Mouse (Mus musculus): Measurements from ENCODE around the gene Car9. TPM values are rescaled to one million over a fixed set of nuclear protein-coding genes. Genes with fewer than 3 reads are reported as not detected.

Gene Car9
- polyA plus RNA-seq, 1 experiment = 10.7 TPM

DNA sequence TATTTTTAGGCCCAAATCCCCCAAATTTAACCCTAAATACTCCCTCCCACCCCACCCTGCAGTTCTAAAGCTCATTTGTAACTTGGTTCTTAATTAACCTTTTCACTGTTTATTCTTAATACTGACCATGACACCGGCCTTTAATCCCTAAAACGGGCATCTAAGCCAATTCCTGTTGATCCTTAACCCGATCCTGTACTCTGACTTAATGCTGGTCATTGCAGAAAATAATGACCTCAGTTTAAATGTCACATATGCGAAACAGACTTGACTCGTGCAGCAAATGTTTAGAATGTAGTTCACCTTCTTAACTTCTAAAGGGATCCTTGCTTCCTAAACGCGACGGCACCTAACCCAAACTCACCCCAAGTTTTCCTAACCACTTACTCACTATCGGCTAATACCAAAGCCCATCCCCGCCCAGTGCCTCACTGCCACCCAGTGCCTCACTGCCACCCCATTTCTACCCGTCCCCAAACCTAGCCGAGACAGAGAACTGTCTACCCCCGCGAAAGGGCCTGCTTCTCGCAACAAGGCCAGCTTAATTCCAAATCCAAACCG, 54.8 kb downstream of the Car9 start:
- Histone ChIP-seq H3K27me3 (ENCODE audit: control insufficient read depth, insufficient read depth, insufficient read length) (no peaks in the 10 kb centered on the region), H3K79me2 (ENCODE audit: control insufficient read depth, insufficient read depth) (peaks cover 54% of the 10 kb centered on the region), H3K4me3 (peak overlapping the region; percentile 82), H3ac (ENCODE audit: control insufficient read depth, insufficient read length) (peak overlapping the region; percentile 88), H3K4me2 (ENCODE audit: low read depth) (peak overlapping the region; percentile 96), H3K36me3 (ENCODE audit: control insufficient read depth, insufficient read depth) (peaks cover 17% of the 10 kb centered on the region)
- TF ChIP-seq USF1 (IDR thresholded peaks at IDR 0.05; ENCODE audit: low read depth) (no peak), SRF (IDR thresholded peaks at IDR 0.05; ENCODE audit: control insufficient read depth, insufficient read length, low read depth) (no peak), REST (IDR thresholded peaks at IDR 0.05; ENCODE audit: insufficient read depth, insufficient read length) (no peak), TCF12 (IDR thresholded peaks at IDR 0.05; ENCODE audit: insufficient read depth, poor library complexity, severe bottlenecking) (no peak), MYOD1 (IDR thresholded peaks at IDR 0.05; ENCODE audit: control insufficient read depth in 1 of 3, insufficient read length in 2 of 3, low read depth in 2 of 3) (no peak), MYOG (IDR thresholded peaks at IDR 0.05; ENCODE audit: control insufficient read depth in 1 of 3, insufficient read depth in 1 of 3, insufficient read length in 2 of 3, low read depth in 2 of 3) (no peak), CEBPB (IDR thresholded peaks at IDR 0.05; ENCODE audit: insufficient read depth, poor library complexity, severe bottlenecking) (no peak), TCF3 (IDR thresholded peaks at IDR 0.05; ENCODE audit: insufficient read length, low read depth) (no peak), POLR2A (IDR thresholded peaks at IDR 0.05; ENCODE audit: insufficient read length, low read depth) (no peak)

DNA sequence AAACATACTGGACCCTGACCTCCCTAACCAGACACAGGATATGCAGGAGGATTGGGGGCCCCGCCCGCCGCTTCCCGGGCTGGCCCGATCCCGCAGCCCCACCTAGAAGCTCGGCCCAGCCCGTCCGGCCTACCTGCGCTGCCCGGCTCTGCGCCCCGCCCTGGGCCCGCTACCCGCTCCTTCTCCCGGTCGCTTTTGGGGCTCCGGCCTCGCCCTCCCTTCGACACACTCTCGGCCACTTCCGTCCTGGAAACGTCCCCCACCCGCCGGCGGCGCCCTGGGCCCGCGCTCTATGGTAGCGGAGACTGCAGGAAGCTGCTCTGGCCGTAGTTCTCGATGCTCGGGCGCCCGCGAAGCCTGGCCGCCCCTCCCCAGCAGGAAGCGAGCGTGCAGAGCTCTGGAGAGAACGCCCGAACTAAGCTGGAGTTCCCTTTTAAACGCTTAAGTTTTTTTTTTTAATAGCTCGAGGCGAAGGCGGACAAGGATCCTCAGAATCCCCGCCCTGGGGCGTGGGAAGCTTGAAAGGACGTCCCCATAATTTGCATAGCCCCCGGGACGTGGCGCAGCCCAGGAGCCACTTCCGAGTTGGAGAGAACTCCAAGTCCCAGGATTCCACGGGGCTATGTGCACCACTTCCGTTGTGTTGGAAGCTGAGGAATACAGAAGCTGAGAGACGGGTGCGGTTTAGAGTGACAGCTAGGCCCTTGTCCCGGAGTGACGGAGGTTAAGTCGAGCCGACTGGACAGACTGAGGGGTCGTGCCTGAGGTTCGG, 55.4 kb downstream of the Car9 start, which contains the start of the genes Creb3 and Tln1:
Gene Creb3 (plus strand): TSS at position 336 of the 772 bp plus-strand sequence.
Gene Tln1 (minus strand): TSS at position 695 of the 772 bp plus-strand sequence.
- Histone ChIP-seq H3K79me2 (ENCODE audit: control insufficient read depth, insufficient read depth) (peaks cover 47% of the 10 kb centered on the region), H3ac (ENCODE audit: control insufficient read depth, insufficient read length) (peak within 1 kb of the TSS; percentile 88), H3K4me2 (ENCODE audit: low read depth) (peak within 1 kb of the TSS; percentile 96), H3K27me3 (ENCODE audit: control insufficient read depth, insufficient read depth, insufficient read length) (no peaks in the 10 kb centered on the region), H3K36me3 (ENCODE audit: control insufficient read depth, insufficient read depth) (peaks cover 17% of the 10 kb centered on the region), H3K4me3 (peak within 1 kb of the TSS; percentile 82)
- TF ChIP-seq E2F4 (IDR thresholded peaks at IDR 0.05; ENCODE audit: insufficient read depth) (no peak), REST (IDR thresholded peaks at IDR 0.05; ENCODE audit: insufficient read depth, insufficient read length) (no peak), MAX (IDR thresholded peaks at IDR 0.05; ENCODE audit: low read depth) (no peak), MYOD1 (IDR thresholded peaks at IDR 0.05; ENCODE audit: control insufficient read depth in 1 of 3, insufficient read length in 2 of 3, low read depth in 2 of 3) (no peak), POLR2AphosphoS2 (IDR thresholded peaks at IDR 0.05; ENCODE audit: insufficient read length, low read depth) (peak; percentile 62), MYOG (IDR thresholded peaks at IDR 0.05; ENCODE audit: control insufficient read depth in 1 of 3, insufficient read depth in 1 of 3, insufficient read length in 2 of 3, low read depth in 2 of 3) (peak in 1 of 3 experiments; percentile 40), TCF12 (IDR thresholded peaks at IDR 0.05; ENCODE audit: insufficient read depth, poor library complexity, severe bottlenecking) (no peak), SRF (IDR thresholded peaks at IDR 0.05; ENCODE audit: control insufficient read depth, insufficient read length, low read depth) (no peak), POLR2A (IDR thresholded peaks at IDR 0.05; ENCODE audit: insufficient read length, low read depth) (peak; percentile 50), USF1 (IDR thresholded peaks at IDR 0.05; ENCODE audit: low read depth) (no peak), TCF3 (IDR thresholded peaks at IDR 0.05; ENCODE audit: insufficient read length, low read depth) (no peak), CEBPB (IDR thresholded peaks at IDR 0.05; ENCODE audit: insufficient read depth, poor library complexity, severe bottlenecking) (no peak)

DNA sequence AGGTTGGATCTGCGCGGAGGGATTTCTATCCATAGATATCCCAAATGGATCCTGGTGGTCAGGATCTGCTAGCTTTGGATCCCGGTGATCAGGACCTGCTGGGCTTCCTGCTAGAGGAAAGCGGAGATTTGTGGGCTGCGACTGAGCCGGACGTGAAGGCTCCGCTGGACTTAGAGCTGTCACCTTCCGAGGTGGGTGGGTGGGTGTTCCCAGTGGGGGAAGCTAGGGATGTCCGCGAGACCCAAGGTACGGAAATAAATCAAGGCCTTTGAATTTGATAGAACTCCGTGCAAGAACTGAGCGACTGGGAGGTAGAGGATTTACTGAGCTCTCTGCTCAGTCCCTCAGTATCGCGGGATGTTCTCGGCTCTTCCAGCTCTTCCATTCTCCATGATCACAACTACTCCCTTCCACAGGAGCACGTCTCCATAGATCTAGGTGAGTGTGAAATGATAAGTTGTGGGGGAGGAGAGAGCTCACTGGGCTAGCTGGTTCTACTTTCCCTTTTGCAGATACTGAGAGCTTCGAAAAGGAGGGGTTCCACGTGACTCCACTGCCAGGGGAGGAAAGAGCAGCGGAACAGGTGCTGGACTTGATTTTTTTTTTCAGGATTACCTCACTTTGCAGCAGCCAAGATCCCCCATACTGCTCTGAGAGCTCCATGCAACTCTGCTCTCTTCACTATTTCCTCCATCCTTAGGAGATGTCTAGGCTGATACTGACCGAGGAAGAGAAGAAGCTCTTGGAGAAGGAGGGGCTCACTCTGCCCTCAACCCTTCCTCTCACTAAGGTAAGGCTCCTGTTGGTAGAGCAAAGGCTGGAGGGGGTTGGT, 56.2 kb downstream of the Car9 start:
- Histone ChIP-seq H3K36me3 (ENCODE audit: control insufficient read depth, insufficient read depth) (peaks cover 22% of the 10 kb centered on the region), H3ac (ENCODE audit: control insufficient read depth, insufficient read length) (peak overlapping the region; percentile 88), H3K27me3 (ENCODE audit: control insufficient read depth, insufficient read depth, insufficient read length) (no peaks in the 10 kb centered on the region), H3K79me2 (ENCODE audit: control insufficient read depth, insufficient read depth) (peaks cover 39% of the 10 kb centered on the region), H3K4me3 (peak overlapping the region; percentile 82), H3K4me2 (ENCODE audit: low read depth) (peak overlapping the region; percentile 80)
- no peak for TF ChIP-seq TCF12 (IDR thresholded peaks at IDR 0.05; ENCODE audit: insufficient read depth, poor library complexity, severe bottlenecking)
- peak; percentile 30 for TF ChIP-seq USF1 (IDR thresholded peaks at IDR 0.05; ENCODE audit: low read depth)

Other genes with a start within 250 kb of the Car9 start
- gene Atp8b5, start 239.8 kb upstream of the Car9 start, polyA plus RNA-seq (2012; fragmentation: generic; extraction: Trizol) = not detected
- 28.2 TPM for gene Rusc2, start 125.0 kb upstream of the Car9 start, polyA plus RNA-seq (2012; fragmentation: generic; extraction: Trizol)
- gene Fam166b, start 77.8 kb upstream of the Car9 start, polyA plus RNA-seq (2012; fragmentation: generic; extraction: Trizol) = 0.04 TPM
- 40.4 TPM for gene Tesk1, start 65.0 kb upstream of the Car9 start, polyA plus RNA-seq (2012; fragmentation: generic; extraction: Trizol)
- gene Cd72, start 52.3 kb upstream of the Car9 start, polyA plus RNA-seq (2012; fragmentation: generic; extraction: Trizol) = 0.74 TPM
- gene Sit1, start 23.2 kb upstream of the Car9 start, polyA plus RNA-seq (2012; fragmentation: generic; extraction: Trizol) = not detected
- gene Ccdc107, start 14.1 kb upstream of the Car9 start, polyA plus RNA-seq (2012; fragmentation: generic; extraction: Trizol) = 111 TPM
- gene Arhgef39, start 7.3 kb upstream of the Car9 start, polyA plus RNA-seq (2012; fragmentation: generic; extraction: Trizol) = 5.7 TPM
- 2,542 TPM for gene Tpm2, start 16.8 kb downstream of the Car9 start, polyA plus RNA-seq (2012; fragmentation: generic; extraction: Trizol)
- 73.9 TPM for gene Creb3, start 55.4 kb downstream of the Car9 start, polyA plus RNA-seq (2012; fragmentation: generic; extraction: Trizol)
- 225 TPM for gene Tln1, start 55.7 kb downstream of the Car9 start, polyA plus RNA-seq (2012; fragmentation: generic; extraction: Trizol)
- 28.6 TPM for gene Rgp1, start 71.7 kb downstream of the Car9 start, polyA plus RNA-seq (2012; fragmentation: generic; extraction: Trizol)
- gene Gba2, start 71.9 kb downstream of the Car9 start, polyA plus RNA-seq (2012; fragmentation: generic; extraction: Trizol) = 5.9 TPM
- gene Msmp, start 77.5 kb downstream of the Car9 start, polyA plus RNA-seq (2012; fragmentation: generic; extraction: Trizol) = not detected
- 9.1 TPM for gene Npr2, start 125.0 kb downstream of the Car9 start, polyA plus RNA-seq (2012; fragmentation: generic; extraction: Trizol)
- 0.02 TPM for gene Spag8, start 146.6 kb downstream of the Car9 start, polyA plus RNA-seq (2012; fragmentation: generic; extraction: Trizol)
- 99.1 TPM for gene Hint2, start 149.5 kb downstream of the Car9 start, polyA plus RNA-seq (2012; fragmentation: generic; extraction: Trizol)
- 1.7 TPM for gene Tmem8b, start 162.0 kb downstream of the Car9 start, polyA plus RNA-seq (2012; fragmentation: generic; extraction: Trizol)
- 3.4 TPM for gene Fam221b, start 162.2 kb downstream of the Car9 start, polyA plus RNA-seq (2012; fragmentation: generic; extraction: Trizol)
- not detected for gene Olfr70, start 193.8 kb downstream of the Car9 start, polyA plus RNA-seq (2012; fragmentation: generic; extraction: Trizol)
- not detected for gene Olfr71, start 203.3 kb downstream of the Car9 start, polyA plus RNA-seq (2012; fragmentation: generic; extraction: Trizol)
- 0.78 TPM for gene Hrct1, start 220.2 kb downstream of the Car9 start, polyA plus RNA-seq (2012; fragmentation: generic; extraction: Trizol)
- 0.02 TPM for gene Spaar, start 223.1 kb downstream of the Car9 start, polyA plus RNA-seq (2012; fragmentation: generic; extraction: Trizol)

Data from myocyte (in vitro differentiated cells).